Mouse (Mus musculus): ENCODE measurements around the gene Trpc4ap. TPM values are rescaled to one million over a fixed set of nuclear protein-coding genes. Genes with fewer than 3 reads are reported as not detected.
"Not testable (repeated sequence)": the region's sequence is repeated elsewhere in the genome, so short reads cannot be mapped to it uniquely, and the experiment has no call there.

Gene Trpc4ap
- total RNA-seq, 2 experiments from 2014 or later, result 129 to 141 TPM

DNA sequence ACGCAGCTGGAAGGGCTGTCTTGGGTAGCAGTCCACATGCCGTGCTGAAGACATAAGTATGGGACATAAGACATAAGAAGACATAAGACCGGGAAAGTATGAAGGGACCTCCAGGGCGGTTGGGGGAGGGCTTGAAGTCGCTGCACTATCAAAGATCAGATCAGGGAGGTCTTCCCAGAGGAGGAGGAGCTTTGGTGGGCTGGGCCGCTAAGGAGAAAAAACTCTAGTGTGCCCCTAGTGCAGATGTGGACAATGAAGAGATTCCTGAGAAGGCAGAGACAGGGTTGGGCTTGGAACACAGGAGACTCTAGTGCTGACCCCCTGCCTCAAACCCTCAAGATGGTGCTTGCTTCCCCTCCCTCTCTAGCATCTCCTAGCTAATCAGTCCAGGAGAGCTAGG is 75.2 kb downstream of the Trpc4ap start:
- DNase-seq (ENCODE audit: low spot score in 2 of 2), result no peak

DNA sequence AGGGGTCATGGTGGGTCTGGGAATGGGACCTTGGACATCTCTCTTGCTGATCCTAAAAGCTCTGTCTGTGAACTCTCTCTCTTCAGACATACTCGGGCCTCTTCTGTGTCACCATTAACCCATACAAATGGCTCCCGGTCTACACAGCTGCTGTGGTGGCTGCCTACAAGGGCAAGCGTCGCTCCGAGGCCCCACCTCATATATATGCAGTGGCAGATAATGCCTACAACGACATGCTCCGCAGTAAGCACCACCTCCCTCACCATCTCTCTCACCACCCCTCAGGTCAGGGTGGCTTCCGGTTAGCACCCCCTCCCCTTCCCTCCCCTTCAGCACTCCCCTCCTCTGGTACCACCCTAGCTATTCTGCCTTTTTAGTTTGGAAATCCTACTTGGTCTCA is 78.2 kb downstream of the Trpc4ap start:
- no peak for DNase-seq (ENCODE audit: low spot score in 2 of 2)

GRCm38 (mm10) chr2:155613326-155613755 is 78.8 kb downstream of the Trpc4ap start:
- DNase-seq (ENCODE audit: low spot score in 2 of 2), result peak in 1 of 2 experiments; percentile 45

- no peak for DNase-seq (ENCODE audit: low spot score in 2 of 2)
Measured at GRCm38 (mm10) chr2:155611834-155612550, 80.2 kb downstream of the Trpc4ap start.

GRCm38 (mm10) chr2:155610978-155611377 is 81.2 kb downstream of the Trpc4ap start, which contains the start of gene Myh7b:
Myh7b (plus strand) TSS chr2:155611212.
- no peak for DNase-seq (ENCODE audit: low spot score in 2 of 2)

DNA sequence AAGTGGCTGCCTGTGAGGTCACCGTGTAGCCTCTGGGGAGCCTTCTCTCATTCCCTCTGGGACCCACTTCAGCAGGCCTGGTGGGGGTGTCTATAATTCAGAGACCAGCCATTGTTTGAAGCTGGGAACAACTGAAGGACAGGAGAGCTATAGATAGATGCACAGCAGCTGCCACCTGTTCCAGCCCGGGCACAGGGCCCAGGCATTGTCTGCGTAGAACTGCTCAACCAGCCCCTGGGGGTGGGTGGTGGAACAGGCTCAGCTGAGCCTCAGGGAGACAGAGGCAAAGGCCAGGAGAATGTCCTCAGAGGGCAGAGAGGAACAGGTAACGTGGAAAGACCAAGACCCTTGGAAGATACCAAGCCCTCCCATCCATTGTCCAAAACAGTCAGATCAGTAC is 85.8 kb downstream of the Trpc4ap start:
- no peak for DNase-seq (ENCODE audit: low spot score in 2 of 2)

- DNase-seq (ENCODE audit: low spot score in 2 of 2), result not testable (repeated sequence)
Measured at GRCm38 (mm10) chr2:155605236-155605589, 87.0 kb downstream of the Trpc4ap start.

DNA sequence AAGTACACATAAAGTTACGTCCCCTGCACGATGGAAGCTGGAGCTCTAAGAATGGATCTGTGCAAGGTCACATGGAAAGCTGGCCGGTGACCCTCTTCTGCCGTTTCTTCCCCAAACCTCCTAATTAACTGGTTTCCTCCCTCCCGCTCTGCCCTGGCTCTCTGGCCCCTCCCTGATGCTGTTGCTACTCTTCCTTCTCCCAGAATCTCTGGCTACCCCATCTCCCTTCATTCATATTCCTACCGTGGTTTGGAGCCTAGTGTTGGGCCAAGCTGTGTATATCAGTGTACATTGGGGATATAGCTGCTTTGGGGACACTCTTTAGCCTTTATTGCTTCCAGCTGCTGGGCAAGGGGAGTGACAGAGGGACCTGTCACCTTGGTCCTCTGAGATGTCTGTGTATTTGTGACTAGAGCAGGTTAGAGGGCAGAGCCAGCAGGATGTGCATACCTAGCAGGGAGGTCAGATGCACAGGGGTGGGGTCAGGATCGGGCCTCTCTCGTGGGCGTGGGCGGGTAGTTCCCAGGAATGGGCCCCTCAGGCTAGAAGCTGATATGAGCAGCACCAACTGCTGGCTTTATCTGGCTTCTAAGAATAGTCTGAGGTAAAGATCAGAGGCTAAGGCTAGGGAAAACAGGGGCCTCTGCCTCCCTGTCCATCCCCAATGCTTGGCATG is 87.5 kb downstream of the Trpc4ap start:
- no peak for DNase-seq (ENCODE audit: low spot score in 2 of 2)

GRCm38 (mm10) chr2:155603707-155604106 is 88.5 kb downstream of the Trpc4ap start:
- no peak for DNase-seq (ENCODE audit: low spot score in 2 of 2)

GRCm38 (mm10) chr2:155595516-155595915 is 96.7 kb downstream of the Trpc4ap start:
- no peak for DNase-seq (ENCODE audit: low spot score in 2 of 2)

GRCm38 (mm10) chr2:155592854-155593283 is 99.3 kb downstream of the Trpc4ap start:
- DNase-seq (ENCODE audit: low spot score in 2 of 2), result no peak

GRCm38 (mm10) chr2:155592137-155592853 is 99.9 kb downstream of the Trpc4ap start, which contains the start of gene Gss:
Gss (minus strand) TSS chr2:155592810.
- DNase-seq (ENCODE audit: low spot score in 2 of 2), result peak; percentile 100

DNA sequence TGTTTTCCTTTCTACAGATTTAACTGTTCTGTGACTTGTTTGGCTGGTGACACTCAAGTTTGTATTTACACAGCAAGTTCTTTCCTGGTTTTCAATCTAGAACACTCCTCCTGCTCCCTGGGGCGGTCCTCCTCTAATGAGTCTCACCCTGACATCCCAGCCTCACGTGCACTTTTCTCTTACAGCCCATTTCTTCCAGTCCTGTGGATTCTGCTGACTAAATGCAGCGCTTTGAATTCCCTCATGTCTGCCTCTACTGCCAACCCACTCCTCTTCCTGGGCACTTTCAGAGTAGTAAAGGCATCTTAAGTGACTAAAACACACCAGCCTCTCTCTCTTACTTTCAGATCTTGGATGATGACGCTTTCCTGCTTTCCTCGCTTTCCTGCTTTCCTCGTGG is 100.5 kb downstream of the Trpc4ap start:
- no peak for DNase-seq (ENCODE audit: low spot score in 2 of 2)

GRCm38 (mm10) chr2:155590876-155591275 is 101.3 kb downstream of the Trpc4ap start:
- DNase-seq (ENCODE audit: low spot score in 2 of 2), result no peak

GRCm38 (mm10) chr2:155589521-155589920 is 102.7 kb downstream of the Trpc4ap start:
- no peak for DNase-seq (ENCODE audit: low spot score in 2 of 2)

DNA sequence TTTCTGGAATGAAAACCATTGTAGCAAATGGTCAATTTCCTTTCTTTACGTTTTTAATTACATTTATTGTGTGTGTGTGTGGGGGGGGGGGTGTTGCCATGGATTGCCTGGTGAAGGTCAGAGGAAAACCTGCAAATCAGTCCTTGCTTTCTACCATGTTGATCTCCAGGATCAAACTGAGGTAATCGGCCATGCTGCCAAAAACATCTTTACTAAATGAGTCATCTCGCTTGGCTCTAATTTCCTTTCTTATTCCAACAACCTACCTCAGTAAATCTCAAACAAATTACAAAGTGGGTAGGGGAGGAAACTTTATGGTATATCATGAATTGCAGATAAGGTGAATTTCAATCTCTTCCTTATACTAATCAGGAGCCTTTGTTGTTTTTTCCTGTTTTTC is 104.0 kb downstream of the Trpc4ap start:
- DNase-seq (ENCODE audit: low spot score in 2 of 2), result no peak

- DNase-seq (ENCODE audit: low spot score in 2 of 2), result no peak
Measured at GRCm38 (mm10) chr2:155585486-155585885, 106.7 kb downstream of the Trpc4ap start.

GRCm38 (mm10) chr2:155585082-155585481 is 107.1 kb downstream of the Trpc4ap start:
- DNase-seq (ENCODE audit: low spot score in 2 of 2), result no peak

Measured in adrenal gland, postnatal 4 days (tissue).